Mouse (Mus musculus) lung, embryonic 16.5 days (tissue): ENCODE data around the gene Tmem59. TPM values are rescaled to one million over a fixed set of nuclear protein-coding genes. Genes with fewer than 3 reads are reported as not detected.

Experiments
- ATAC-seq: fragments of 200-750 bp; cut with Nextera tagmentation; 2 replicates; pipeline ENCODE4 v1.8.0; 2017; ENCODE audit warnings: low read depth, mild to moderate bottlenecking, moderate library complexity
- H3K27ac ChIP-seq: fragments of 300-500 bp; sonication (generic); 2 replicates; pipeline ENCODE4 v1.5.1; 2014; ENCODE audit warnings: mild to moderate bottlenecking, control low read depth, low read length
- H3K27me3 ChIP-seq: fragments of 300-500 bp; sonication (generic); 2 replicates; pipeline ENCODE4 v1.6.1; 2014; ENCODE audit warnings: low read depth, low read length, mixed read lengths; ENCODE audit not compliant: control insufficient read depth, insufficient read depth
- H3K36me3 ChIP-seq: fragments of 300-500 bp; sonication (generic); 2 replicates; pipeline ENCODE4 v1.6.1; 2014; ENCODE audit warnings: low read length; ENCODE audit not compliant: control insufficient read depth, insufficient read depth
- H3K4me1 ChIP-seq: fragments of 300-500 bp; sonication (generic); replicated peaks from 2 replicates; pipeline ENCODE4 v1.6.1; 2014; ENCODE audit warnings: low read length, mixed read lengths; ENCODE audit not compliant: control insufficient read depth, insufficient read depth
- H3K4me2 ChIP-seq: fragments of 300-500 bp; sonication (generic); 2 replicates; pipeline ENCODE4 v1.6.1; 2014; ENCODE audit warnings: low read depth, low read length, control low read depth
- H3K4me3 ChIP-seq: fragments of 300-500 bp; sonication (generic); 2 replicates; pipeline ENCODE4 v1.5.1; 2014; ENCODE audit warnings: mild to moderate bottlenecking, low read length, control low read depth
- H3K9ac ChIP-seq: fragments of 300-500 bp; sonication (generic); 2 replicates; pipeline ENCODE4 v1.6.1; 2014; ENCODE audit warnings: low read length, control low read depth
- H3K9me3 ChIP-seq: fragments of 300-500 bp; sonication (generic); 2 replicates; pipeline ENCODE4 v1.6.1; 2016; ENCODE audit warnings: low read length; ENCODE audit not compliant: control insufficient read depth
- WGBS: fragments of 180-500 bp; shearing (Covaris S2); extraction: QIAGEN DNeasy Blood & Tissue Kit; methylation state at CpG from one replicate; pipeline ENCODE4 v1.1.7; 2014; 5-methylcytosine and 5-hydroxymethylcytosine counted together
- polyA plus RNA-seq: library from polyadenylated mRNA; unstranded; fragments of >200 nt; fragmentation: Nextera tagmentation; extraction: Ambion mirVana; gene quantifications from 2 replicates; pipeline ENCODE4 v1.2.1, GENCODE M21; 2015

Tmem59 gene
- 496 and 538 TPM in 2 replicates for polyA plus RNA-seq

GRCm38 (mm10) chr4:107178182-107178829 is at the start of gene Tmem59:
TSS of gene Tmem59 (plus strand) at chr4:107178399.
- peak; percentile 97 for ATAC-seq

DNA sequence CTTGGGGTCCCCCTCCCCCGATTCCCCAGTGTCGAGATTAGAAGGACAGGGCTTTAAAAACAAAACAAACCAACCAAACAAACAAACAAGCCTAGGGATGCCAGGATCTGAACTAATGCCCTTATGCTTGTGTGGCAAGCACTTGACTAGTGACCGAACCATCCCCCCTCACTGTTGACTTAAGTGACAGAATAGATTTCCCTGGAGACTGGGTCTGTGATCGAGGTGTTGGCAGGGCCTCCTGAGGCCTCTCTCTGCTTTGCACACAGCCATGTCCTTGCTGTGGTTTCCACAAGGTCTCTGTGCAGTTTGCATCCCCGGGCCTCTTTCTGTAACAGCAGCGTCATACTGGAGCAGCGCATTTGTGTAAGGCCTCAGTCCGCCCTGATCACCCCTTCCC is 48.8 kb upstream of the Tmem59 start:
- no peaks in the 10 kb centered on the region for H3K4me1 ChIP-seq
- no peak overlapping the region for H3K4me3 ChIP-seq
- H3K4me2 ChIP-seq = no peak overlapping the region
- no peak overlapping the region for H3K9ac ChIP-seq
- H3K27me3 ChIP-seq = no peaks in the 10 kb centered on the region; the same call in 1 of the 2 replicates
- no peaks in the 10 kb centered on the region for H3K36me3 ChIP-seq
- no peaks in the 10 kb centered on the region for H3K9me3 ChIP-seq
- 69% methylated on average over 8 of the region's 8 CpGs for WGBS
- no peak for ATAC-seq
- no peak overlapping the region for H3K27ac ChIP-seq

More at GRCm38 (mm10) chr4:107178182-107178829, at the start of gene Tmem59:
- H3K36me3 ChIP-seq = no peaks in the 10 kb centered on the region
- WGBS = under 1% methylated on average over 48 of the region's 49 CpGs
- H3K27me3 ChIP-seq = no peaks in the 10 kb centered on the region
- peak within 1 kb of the TSS; percentile 75 for H3K4me2 ChIP-seq
- H3K9me3 ChIP-seq = no peaks in the 10 kb centered on the region
- H3K27ac ChIP-seq = peak within 1 kb of the TSS; percentile 99
- H3K9ac ChIP-seq = peak within 1 kb of the TSS; percentile 72
- H3K4me3 ChIP-seq = peak within 1 kb of the TSS; percentile 60
- peaks cover 16% of the 10 kb centered on the region for H3K4me1 ChIP-seq

DNA sequence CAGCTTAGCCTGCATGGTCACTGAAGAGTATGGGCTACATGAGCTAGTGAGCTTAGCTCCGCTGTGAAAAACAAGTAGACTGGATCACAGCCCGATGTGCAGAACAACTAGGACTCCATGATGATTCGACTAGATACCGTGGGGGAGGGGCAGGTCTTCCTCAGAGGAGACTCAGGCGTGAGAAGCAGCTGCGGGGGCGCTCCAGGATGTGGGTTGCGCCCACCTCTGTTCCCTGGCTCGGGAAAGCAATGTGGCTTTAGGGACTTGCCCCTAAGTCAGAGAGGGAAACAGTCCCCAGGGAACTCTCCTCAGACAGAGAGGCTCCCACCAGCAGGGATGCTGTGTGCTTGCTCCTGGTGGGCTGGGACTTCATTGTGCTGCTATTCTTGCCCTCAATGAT is 47.7 kb upstream of the Tmem59 start:
- no peak overlapping the region for H3K9ac ChIP-seq
- H3K4me3 ChIP-seq = no peak overlapping the region
- no peak for ATAC-seq
- no peak overlapping the region for H3K27ac ChIP-seq
- H3K4me1 ChIP-seq = no peaks in the 10 kb centered on the region
- H3K27me3 ChIP-seq = no peaks in the 10 kb centered on the region; the same call in 1 of the 2 replicates
- H3K4me2 ChIP-seq = no peak overlapping the region
- H3K9me3 ChIP-seq = no peaks in the 10 kb centered on the region
- no peaks in the 10 kb centered on the region for H3K36me3 ChIP-seq
- WGBS = 28% methylated on average over 9 of the region's 9 CpGs

DNA sequence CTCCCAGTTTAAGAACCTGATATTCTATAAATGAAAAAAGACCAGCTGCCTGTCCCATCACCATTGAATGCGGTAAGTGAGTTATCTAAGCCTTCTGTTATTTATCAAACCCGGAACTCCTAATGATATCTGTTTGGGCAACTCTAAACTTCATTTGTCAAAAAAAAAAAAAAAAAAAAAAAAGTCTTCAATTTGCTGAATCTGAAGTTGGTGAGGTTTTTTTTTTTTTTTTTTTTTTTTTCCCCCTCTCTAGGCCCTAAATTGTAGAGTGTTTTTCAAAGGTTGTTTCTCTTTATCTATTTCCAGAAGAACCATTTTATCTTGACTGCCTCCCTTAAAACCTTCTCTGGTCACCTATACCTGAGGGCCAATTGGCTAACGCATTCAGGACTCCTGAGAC is 43.3 kb upstream of the Tmem59 start:
- H3K9ac ChIP-seq = no peak overlapping the region
- no peak overlapping the region for H3K4me3 ChIP-seq
- H3K4me2 ChIP-seq = no peak overlapping the region
- H3K9me3 ChIP-seq = no peaks in the 10 kb centered on the region
- peaks cover 8% of the 10 kb centered on the region for H3K4me1 ChIP-seq
- peaks cover 4% of the 10 kb centered on the region; the same call in 1 of the 2 replicates for H3K36me3 ChIP-seq
- no peaks in the 10 kb centered on the region for H3K27me3 ChIP-seq
- no peak overlapping the region for H3K27ac ChIP-seq
- WGBS = 75% methylated on average over 3 of the region's 3 CpGs
- ATAC-seq = no peak

- Histone ChIP-seq H3K4me2 (no peak overlapping the region), H3K27me3 (no peaks in the 10 kb centered on the region), H3K9ac (no peak overlapping the region), H3K4me3 (no peak overlapping the region), H3K9me3 (no peaks in the 10 kb centered on the region), H3K4me1 (peaks cover 12% of the 10 kb centered on the region), H3K27ac (no peak overlapping the region), H3K36me3 (peaks cover 4% of the 10 kb centered on the region; the same call in 1 of the 2 replicates)
- ATAC-seq = no peak
- WGBS = 50% methylated on average over 5 of the region's 5 CpGs
These were observed 42.5 kb upstream of the Tmem59 start for GRCm38 (mm10) chr4:107135663-107136062.

GRCm38 (mm10) chr4:107136531-107136930 is 41.7 kb upstream of the Tmem59 start:
- no peaks in the 10 kb centered on the region for H3K9me3 ChIP-seq
- 47% methylated on average over 3 of the region's 3 CpGs for WGBS
- H3K36me3 ChIP-seq = peaks cover 4% of the 10 kb centered on the region; the same call in 1 of the 2 replicates
- H3K27me3 ChIP-seq = no peaks in the 10 kb centered on the region
- H3K4me2 ChIP-seq = no peak overlapping the region
- peaks cover 12% of the 10 kb centered on the region for H3K4me1 ChIP-seq
- no peak for ATAC-seq
- H3K4me3 ChIP-seq = no peak overlapping the region
- H3K27ac ChIP-seq = no peak overlapping the region
- no peak overlapping the region for H3K9ac ChIP-seq

DNA sequence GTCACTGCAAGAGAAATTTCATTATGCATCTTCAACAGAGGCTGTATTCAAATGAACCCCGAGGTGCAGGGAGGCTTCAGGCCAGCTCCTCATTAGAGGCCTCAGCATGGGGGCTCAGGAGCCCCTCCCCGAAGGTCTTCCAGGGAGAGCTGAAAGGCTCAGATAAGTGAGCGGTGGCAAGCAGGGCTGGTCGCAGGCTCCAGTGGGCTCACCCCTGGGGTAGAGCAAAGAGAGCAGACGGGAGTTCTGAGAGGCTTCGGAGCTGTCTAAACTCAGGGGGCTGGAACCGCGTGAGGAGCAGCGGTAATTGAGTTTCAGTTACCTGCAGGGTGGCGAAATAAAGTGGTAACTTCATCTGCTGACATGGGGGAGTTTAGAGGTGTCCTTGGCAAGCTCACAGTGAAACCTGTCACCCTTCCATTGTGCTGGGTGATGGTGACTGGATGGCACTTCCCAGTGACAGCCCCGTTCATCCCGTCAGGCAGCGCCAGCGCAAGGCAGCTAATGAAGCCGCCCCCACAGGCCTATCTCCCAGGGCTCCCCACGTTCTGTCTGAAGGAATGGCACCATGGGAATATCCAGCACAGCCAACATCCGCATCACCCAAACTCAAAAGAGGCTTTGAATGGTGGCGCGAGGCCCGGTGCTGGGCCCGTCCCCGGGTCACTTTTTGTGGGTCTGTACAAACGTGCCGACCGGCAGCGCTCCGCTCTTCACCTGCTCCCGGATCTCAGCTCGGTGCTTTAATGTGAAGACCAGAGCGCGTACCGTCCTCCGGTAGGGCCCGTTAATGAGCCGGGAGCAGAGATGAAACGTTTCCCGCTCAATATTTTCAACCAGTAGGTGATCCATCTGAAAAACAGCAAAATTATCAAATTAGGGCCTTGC is 39.0 kb upstream of the Tmem59 start:
- Histone ChIP-seq H3K4me3 (no peak overlapping the region), H3K9me3 (no peaks in the 10 kb centered on the region), H3K9ac (no peak overlapping the region), H3K36me3 (peaks cover 6% of the 10 kb centered on the region), H3K4me2 (no peak overlapping the region), H3K27ac (no peak overlapping the region), H3K27me3 (no peaks in the 10 kb centered on the region), H3K4me1 (peaks cover 12% of the 10 kb centered on the region)
- ATAC-seq = no peak
- WGBS = 52% methylated on average over 37 of the region's 37 CpGs

GRCm38 (mm10) chr4:107139836-107140631 is 38.2 kb upstream of the Tmem59 start:
- H3K9me3 ChIP-seq = no peaks in the 10 kb centered on the region
- no peak overlapping the region for H3K4me2 ChIP-seq
- no peaks in the 10 kb centered on the region for H3K27me3 ChIP-seq
- peaks cover 6% of the 10 kb centered on the region for H3K36me3 ChIP-seq
- peaks cover 12% of the 10 kb centered on the region for H3K4me1 ChIP-seq
- no peak overlapping the region; the same call in 1 of the 2 replicates for H3K9ac ChIP-seq
- H3K27ac ChIP-seq = peak overlapping the region; percentile 50
- H3K4me3 ChIP-seq = no peak overlapping the region
- peak; percentile 77 for ATAC-seq
- WGBS = 42% methylated on average over 13 of the region's 13 CpGs
